Mouse (Mus musculus) heart, postnatal 0 days (tissue): ENCODE measurements around the gene Wdr6. TPM values are rescaled to one million over a fixed set of nuclear protein-coding genes. Genes with fewer than 3 reads are reported as not detected.
A peak's percentile ranks its signal among the peaks of the same experiment; 100 is the strongest.

Experiments
- ATAC-seq: fragments of 200-750 bp; cut with Nextera tagmentation; 2 replicates; pipeline ENCODE4 v1.8.0; 2017; ENCODE audit warnings: low read depth, moderate number of reproducible peaks, moderate library complexity; ENCODE audit not compliant: insufficient read depth
- DNase-seq: peaks from one replicate; pipeline ENCODE4 v3.0.0-alpha.2; 2016; ENCODE audit warnings: low spot score
- H3K27ac ChIP-seq: fragments of 300-500 bp; sonication (generic); 2 replicates; pipeline ENCODE4 v1.5.1; 2014; ENCODE audit warnings: low read depth, mild to moderate bottlenecking
- H3K27me3 ChIP-seq: fragments of 300-500 bp; sonication (generic); 2 replicates; pipeline ENCODE4 v1.6.1; 2014; ENCODE audit warnings: low read length, mixed read lengths; ENCODE audit not compliant: control insufficient read depth, insufficient read depth
- H3K36me3 ChIP-seq: fragments of 300-500 bp; sonication (generic); replicated peaks from 2 replicates; pipeline ENCODE4 v1.6.1; 2014; ENCODE audit warnings: low read length, mixed read lengths; ENCODE audit not compliant: control insufficient read depth, insufficient read depth
- H3K4me1 ChIP-seq: fragments of 300-500 bp; sonication (generic); 2 replicates; pipeline ENCODE4 v1.6.1; 2014; ENCODE audit warnings: antibody characterized with exemption; ENCODE audit not compliant: control insufficient read depth, insufficient read depth
- H3K4me2 ChIP-seq: fragments of 300-500 bp; sonication (generic); 2 replicates; pipeline ENCODE4 v1.6.1; 2014; ENCODE audit warnings: low read depth, mild to moderate bottlenecking, low read length, moderate library complexity
- H3K4me3 ChIP-seq: fragments of 300-500 bp; sonication (generic); 2 replicates; pipeline ENCODE4 v1.5.1; 2014; ENCODE audit warnings: low read depth, low read length
- H3K9ac ChIP-seq: fragments of 300-500 bp; sonication (generic); replicated peaks from 2 replicates; pipeline ENCODE4 v1.6.1; 2014; ENCODE audit warnings: low read depth, low read length, mixed read lengths
- H3K9me3 ChIP-seq: fragments of 300-500 bp; sonication (generic); replicated peaks from 2 replicates; pipeline ENCODE4 v1.6.1; 2016; ENCODE audit warnings: low read length; ENCODE audit not compliant: control insufficient read depth
- CTCF ChIP-seq: IDR thresholded peaks from 2 replicates; pipeline ENCODE4 v1.5.1; 2016; ENCODE audit warnings: antibody characterized with exemption, control low read depth, low read depth
- EP300 ChIP-seq: IDR thresholded peaks from 2 replicates; pipeline ENCODE4 v1.6.1; 2016; ENCODE audit warnings: antibody characterized with exemption, low read depth
- WGBS: fragments of 180-500 bp; shearing (Covaris S2); extraction: QIAGEN DNeasy Blood & Tissue Kit; methylation state at CpG from one replicate; pipeline ENCODE4 v1.1.7; 2014; 5-methylcytosine and 5-hydroxymethylcytosine counted together
- polyA plus RNA-seq: library from polyadenylated mRNA; unstranded; fragments of >200 nt; fragmentation: Nextera tagmentation; extraction: Ambion mirVana; gene quantifications from 2 replicates; pipeline ENCODE4 v1.2.1, GENCODE M21; 2015
- total RNA-seq: library from RNA; depleted of rRNA; stranded (reverse); fragments of >200 nt; gene quantifications from 2 replicates; pipeline ENCODE4 v1.2.3, GENCODE M21; 2014; ENCODE audit warnings: low replicate concordance

Gene Wdr6
- total and polyA plus RNA-seq, 2 experiments from 2014 or later: 25.1 to 53.2 TPM

- Histone ChIP-seq H3K27ac (no peak overlapping the region), H3K4me2 (no peak overlapping the region), H3K27me3 (no peaks in the 10 kb centered on the region), H3K9me3 (no peaks in the 10 kb centered on the region), H3K4me3 (no peak overlapping the region), H3K36me3 (peaks cover 51% of the 10 kb centered on the region), H3K4me1 (peaks cover 24% of the 10 kb centered on the region), H3K9ac (no peak overlapping the region)
- DNase-seq: no peak
- 79% methylated on average over 8 of the region's 8 CpGs for WGBS
- TF ChIP-seq EP300 (no peak), CTCF (no peak)
- ATAC-seq: no peak
Observed at GRCm38 (mm10) chr9:108563671-108564070, 14.9 kb downstream of the Wdr6 start.

- peak within 1 kb of the TSS; percentile 87 for H3K4me2 ChIP-seq
- TF ChIP-seq EP300 (no peak), CTCF (no peak)
- peaks cover 8% of the 10 kb centered on the region for H3K4me1 ChIP-seq
- peak within 1 kb of the TSS; percentile 65 for H3K4me3 ChIP-seq
- peak within 1 kb of the TSS; percentile 75 for H3K27ac ChIP-seq
- WGBS: under 1% methylated on average over 53 of the region's 53 CpGs
- no peaks in the 10 kb centered on the region for H3K9me3 ChIP-seq
- H3K27me3 ChIP-seq: no peaks in the 10 kb centered on the region
- H3K36me3 ChIP-seq: peaks cover 75% of the 10 kb centered on the region
- ATAC-seq (peak; percentile 99), DNase-seq (peak; percentile 95)
- peak within 1 kb of the TSS; percentile 74 for H3K9ac ChIP-seq
Observed at GRCm38 (mm10) chr9:108560227-108560841, 18.2 kb downstream of the Wdr6 start, which contains the start of gene Impdh2. Impdh2 (plus strand) TSS chr9:108560286.

- TF ChIP-seq EP300 (no peak), CTCF (no peak)
- Histone ChIP-seq H3K9ac (no peak overlapping the region), H3K4me2 (no peak overlapping the region), H3K4me3 (no peak overlapping the region), H3K27ac (no peak overlapping the region), H3K9me3 (no peaks in the 10 kb centered on the region), H3K4me1 (peaks cover 8% of the 10 kb centered on the region), H3K27me3 (no peaks in the 10 kb centered on the region), H3K36me3 (peaks cover 75% of the 10 kb centered on the region)
- WGBS: 85% methylated on average over 4 of the region's 4 CpGs
- no peak for ATAC-seq
- DNase-seq: no peak
Observed at GRCm38 (mm10) chr9:108559169-108559568, 19.4 kb downstream of the Wdr6 start.

GRCm38 (mm10) chr9:108546875-108547274 is 31.7 kb downstream of the Wdr6 start:
- H3K9me3 ChIP-seq: no peaks in the 10 kb centered on the region
- no peak overlapping the region for H3K4me2 ChIP-seq
- no peaks in the 10 kb centered on the region for H3K4me1 ChIP-seq
- H3K4me3 ChIP-seq: no peak overlapping the region
- DNase-seq (no peak), ATAC-seq (no peak)
- WGBS: 91% methylated on average over 1 of the region's 1 CpGs
- peaks cover 90% of the 10 kb centered on the region for H3K36me3 ChIP-seq
- no peak overlapping the region for H3K27ac ChIP-seq
- no peaks in the 10 kb centered on the region for H3K27me3 ChIP-seq
- no peak overlapping the region for H3K9ac ChIP-seq
- TF ChIP-seq EP300 (no peak), CTCF (no peak)

GRCm38 (mm10) chr9:108545986-108546385 is 32.6 kb downstream of the Wdr6 start:
- TF ChIP-seq CTCF (no peak), EP300 (no peak)
- Histone ChIP-seq H3K4me1 (no peaks in the 10 kb centered on the region), H3K36me3 (peaks cover 90% of the 10 kb centered on the region), H3K9ac (no peak overlapping the region), H3K27ac (no peak overlapping the region), H3K4me2 (no peak overlapping the region), H3K27me3 (no peaks in the 10 kb centered on the region), H3K9me3 (no peaks in the 10 kb centered on the region), H3K4me3 (no peak overlapping the region)
- no peak for ATAC-seq
- WGBS: 91% methylated on average over 3 of the region's 3 CpGs
- no peak for DNase-seq

GRCm38 (mm10) chr9:108540846-108541245 is 37.7 kb downstream of the Wdr6 start:
- DNase-seq (no peak), ATAC-seq (no peak)
- TF ChIP-seq CTCF (no peak), EP300 (no peak)
- Histone ChIP-seq H3K9ac (no peak overlapping the region), H3K27ac (no peak overlapping the region), H3K4me1 (no peaks in the 10 kb centered on the region), H3K4me3 (no peak overlapping the region), H3K36me3 (peaks cover 88% of the 10 kb centered on the region), H3K4me2 (no peak overlapping the region), H3K27me3 (no peaks in the 10 kb centered on the region), H3K9me3 (no peaks in the 10 kb centered on the region)
